8 mouse cellular contexts compared by ENCODE assay signal in genomic region chr19:53364963-53365362, GRCm38 (mm10). TPM values are rescaled to one million over a fixed set of nuclear protein-coding genes. Genes with fewer than 3 reads are reported as not detected.
A peak's percentile ranks its signal among the peaks of the same experiment; 100 is the strongest.
DNase-seq lines count a peak whose midpoint lies in the region; ATAC-seq and TF ChIP-seq lines count a peak whose summit lies in the region.

No protein-coding gene starts in this region.

- no peak for TF ChIP-seq CTCF in cerebellum, adult 2 months (IDR thresholded peaks at IDR 0.05; ENCODE audit: borderline replicate concordance, insufficient read depth, low read depth, low read length)
- no peak for TF ChIP-seq CTCF in thymus, adult 2 months (IDR thresholded peaks at IDR 0.05; ENCODE audit: borderline replicate concordance, control insufficient read depth, extremely low read depth, insufficient read depth, low read length, poor library complexity)

- H3K9ac ChIP-seq in limb, embryonic 14.5 days (ENCODE audit: low read depth, low read length, severe bottlenecking), result no peak overlapping the region
- H3K9ac ChIP-seq in neural tube, embryonic 12.5 days, result no peak overlapping the region

- peak; percentile 30 for DNase-seq in embryo, embryonic 10.5 days (ENCODE audit: low spot score)
- no peak for DNase-seq in embryo, embryonic 10 days (ENCODE audit: low spot score)
- DNase-seq in cerebellum, adult 2 months, result peak; percentile 72 to 77
- peak; percentile 97 for DNase-seq in heart, adult 11 months
- DNase-seq in kidney, adult 18-20 months, result peak; percentile 75
- peak; percentile 94 for DNase-seq in limb, embryonic 14.5 days (ENCODE audit: low spot score)
- no peak for DNase-seq in thymus, adult 2 months

- peak overlapping the region; percentile 91; the same call in 1 of the 2 replicates for H3K27ac ChIP-seq in cerebellum, adult 2 months (ENCODE audit: insufficient read depth, low read length)
- peak overlapping the region; percentile 52; the same call in 1 of the 2 replicates for H3K27ac ChIP-seq in limb, embryonic 14.5 days (replicated peaks; ENCODE audit: low read depth, low read length)
- H3K27ac ChIP-seq in neural tube, embryonic 12.5 days, result no peak overlapping the region
- H3K27ac ChIP-seq in thymus, adult 2 months (ENCODE audit: control insufficient read depth, insufficient read depth, low read length), result no peak overlapping the region

- H3K9me3 ChIP-seq in limb, embryonic 14.5 days (ENCODE audit: control insufficient read depth, low read length), result no peaks in the 10 kb centered on the region
- no peaks in the 10 kb centered on the region for H3K9me3 ChIP-seq in neural tube, embryonic 12.5 days

- peak overlapping the region; percentile 43 for H3K4me3 ChIP-seq in cerebellum, adult 2 months (replicated peaks; ENCODE audit: insufficient read depth, low read depth, low read length)
- H3K4me3 ChIP-seq in limb, embryonic 14.5 days (replicated peaks; ENCODE audit: low read length), result no peak overlapping the region; the same call in 1 of the 2 replicates
- no peak overlapping the region for H3K4me3 ChIP-seq in neural tube, embryonic 12.5 days
- H3K4me3 ChIP-seq in thymus, adult 2 months (ENCODE audit: control insufficient read depth, insufficient read depth, low read length), result no peak overlapping the region

- H3K36me3 ChIP-seq in limb, embryonic 14.5 days (ENCODE audit: control insufficient read depth, insufficient read depth, low read length), result no peaks in the 10 kb centered on the region
- H3K36me3 ChIP-seq in neural tube, embryonic 12.5 days, result no peaks in the 10 kb centered on the region
- no peaks in the 10 kb centered on the region for H3K36me3 ChIP-seq in thymus, adult 2 months (ENCODE audit: control insufficient read depth, insufficient read depth, low read length)

- peak overlapping the region; percentile 39; the same call in 1 of the 2 replicates for H3K4me2 ChIP-seq in limb, embryonic 14.5 days (replicated peaks; ENCODE audit: low read depth, low read length, severe bottlenecking)
- no peak overlapping the region for H3K4me2 ChIP-seq in neural tube, embryonic 12.5 days (replicated peaks)

- H3K27me3 ChIP-seq in cerebellum, adult 2 months (ENCODE audit: control insufficient read depth, insufficient read depth, low read length), result no peaks in the 10 kb centered on the region
- no peaks in the 10 kb centered on the region for H3K27me3 ChIP-seq in limb, embryonic 14.5 days (ENCODE audit: control insufficient read depth, insufficient read depth, low read length)
- no peaks in the 10 kb centered on the region for H3K27me3 ChIP-seq in neural tube, embryonic 12.5 days (replicated peaks)
- no peaks in the 10 kb centered on the region for H3K27me3 ChIP-seq in thymus, adult 2 months (ENCODE audit: control insufficient read depth, insufficient read depth, low read length)

- 2% methylated on average over 9 of the region's 9 CpGs for WGBS in cerebellum, adult 2 months
- WGBS in limb, embryonic 14.5 days, result 16% methylated on average over 9 of the region's 9 CpGs
- WGBS in neural tube, embryonic 12.5 days, result 51% methylated on average over 9 of the region's 9 CpGs
- 79% methylated on average over 9 of the region's 9 CpGs for WGBS in thymus, adult 2 months

- ATAC-seq in limb, embryonic 14.5 days (ENCODE audit: low FRiP score, low read depth), result peak; percentile 74
- ATAC-seq in neural tube, embryonic 12.5 days (ENCODE audit: low FRiP score, low read depth), result peak; percentile 59; the same call in 1 of the 2 replicates

- peaks cover 32% of the 10 kb centered on the region for H3K4me1 ChIP-seq in cerebellum, adult 2 months (ENCODE audit: control insufficient read depth, insufficient read depth, low read length)
- H3K4me1 ChIP-seq in limb, embryonic 14.5 days (ENCODE audit: control insufficient read depth, insufficient read depth, low read length), result peaks cover 51% of the 10 kb centered on the region
- H3K4me1 ChIP-seq in neural tube, embryonic 12.5 days, result peaks cover 20% of the 10 kb centered on the region; the same call in 1 of the 2 replicates
- no peaks in the 10 kb centered on the region for H3K4me1 ChIP-seq in thymus, adult 2 months (replicated peaks; ENCODE audit: control insufficient read depth, insufficient read depth, low read length)

- no peak for TF ChIP-seq POLR2A in cerebellum, adult 2 months (IDR thresholded peaks at IDR 0.05; ENCODE audit: borderline replicate concordance, insufficient read depth, low read length)
- no peak for TF ChIP-seq POLR2A in limb, embryonic 14.5 days (IDR thresholded peaks at IDR 0.05; ENCODE audit: borderline replicate concordance, extremely low read depth, insufficient read depth, insufficient read length)
- TF ChIP-seq POLR2A in thymus, adult 2 months (IDR thresholded peaks at IDR 0.05; ENCODE audit: control insufficient read depth, extremely low read depth, insufficient read depth, low read length, poor library complexity), result no peak

RNA-seq across cellular contexts. Expression of gene Gm10197, which starts 6.6 kb away (rescaled TPM):
- polyA plus RNA-seq in cerebellum, adult 2 months (2012; rRNA removed), result not detected in 2 replicates
- not detected in 2 replicates for polyA plus RNA-seq in limb, embryonic 14.5 days (2012; rRNA removed)
- polyA plus RNA-seq in limb, embryonic 14.5 days (2014; fragmentation: Nextera tagmentation; extraction: Ambion mirVana), result 4.4 TPM in 1 of 2 replicates, not detected in the other
- polyA plus RNA-seq in neural tube, embryonic 12.5 days (2016; fragmentation: Nextera tagmentation; extraction: Ambion mirVana), result not detected in 2 replicates
- not detected in 2 replicates for polyA plus RNA-seq in thymus, adult 2 months (2012; rRNA removed)

RNA-seq across cellular contexts. Expression of gene Smndc1, which starts 25.4 kb away (rescaled TPM):
- 24.6 and 26.1 TPM in 2 replicates for polyA plus RNA-seq in cerebellum, adult 2 months (2012; rRNA removed)
- polyA plus RNA-seq in limb, embryonic 14.5 days (2012; rRNA removed), result 25.6 and 33.9 TPM in 2 replicates
- polyA plus RNA-seq in limb, embryonic 14.5 days (2014; fragmentation: Nextera tagmentation; extraction: Ambion mirVana), result 38.6 and 40.3 TPM in 2 replicates
- polyA plus RNA-seq in neural tube, embryonic 12.5 days (2016; fragmentation: Nextera tagmentation; extraction: Ambion mirVana), result 40.4 and 42.5 TPM in 2 replicates
- polyA plus RNA-seq in thymus, adult 2 months (2012; rRNA removed), result 6.7 and 6.8 TPM in 2 replicates

RNA-seq across cellular contexts. Expression of gene Mxi1, which starts 54.6 kb away (rescaled TPM):
- 71.8 and 72.4 TPM in 2 replicates for polyA plus RNA-seq in cerebellum, adult 2 months (2012; rRNA removed)
- 25.8 and 28.5 TPM in 2 replicates for polyA plus RNA-seq in limb, embryonic 14.5 days (2012; rRNA removed)
- 40.1 and 42.2 TPM in 2 replicates for polyA plus RNA-seq in limb, embryonic 14.5 days (2014; fragmentation: Nextera tagmentation; extraction: Ambion mirVana)
- 67.6 and 74.8 TPM in 2 replicates for polyA plus RNA-seq in neural tube, embryonic 12.5 days (2016; fragmentation: Nextera tagmentation; extraction: Ambion mirVana)
- polyA plus RNA-seq in thymus, adult 2 months (2012; rRNA removed), result 29.1 and 31.9 TPM in 2 replicates

Comparison
In these comparisons a context has a peak if more than half of its experiments do, and no peak if none do; other contexts are left out.
1. DNase-seq: peak in embryo, embryonic 10.5 days (single experiment), cerebellum, adult 2 months (2 of 2), heart, adult 11 months (single experiment), kidney, adult 18-20 months (single experiment) and limb, embryonic 14.5 days (single experiment); none in embryo, embryonic 10 days (single experiment) and thymus, adult 2 months (single experiment).
2. H3K27ac ChIP-seq: peak in cerebellum, adult 2 months (single experiment) and limb, embryonic 14.5 days (single experiment); none in neural tube, embryonic 12.5 days (single experiment) and thymus, adult 2 months (single experiment).